Mouse (Mus musculus) brown adipose tissue, adult 24 weeks (tissue): ENCODE data around the gene Rasgrf1. TPM values are rescaled to one million over a fixed set of nuclear protein-coding genes. Genes with fewer than 3 reads are reported as not detected.

Experiments used
- H3K27ac ChIP-seq: fragments of 200-500 bp; replicated peaks from 2 replicates; pipeline ENCODE4 v1.5.1; 2012; ENCODE audit warnings: low read depth, mild to moderate bottlenecking, low read length
- H3K4me1 ChIP-seq: fragments of 200-500 bp; 2 replicates; pipeline ENCODE4 v1.6.1; 2012; ENCODE audit warnings: low read length, mixed read lengths; ENCODE audit not compliant: control insufficient read depth, insufficient read depth, insufficient read length
- H3K4me3 ChIP-seq: fragments of 200-500 bp; 2 replicates; pipeline ENCODE4 v1.5.1; 2012; ENCODE audit warnings: low read depth, mild to moderate bottlenecking, low read length, moderate library complexity; ENCODE audit not compliant: insufficient read depth
- polyA plus RNA-seq: library from polyadenylated mRNA; stranded (reverse); fragments of >200 nt; gene quantifications from 2 replicates; pipeline ENCODE4 v1.2.4, GENCODE M21; 2012; ENCODE audit not compliant: missing spikeins, insufficient read depth, insufficient read length

The Rasgrf1 gene
- polyA plus RNA-seq, 1 experiment, result not detected

- no peaks in the 10 kb centered on the region for H3K4me1 ChIP-seq
- H3K4me3 ChIP-seq, result no peak overlapping the region
- no peak overlapping the region for H3K27ac ChIP-seq
Measured at GRCm38 (mm10) chr9:89918832-89919231, 9.1 kb downstream of the Rasgrf1 start.

DNA sequence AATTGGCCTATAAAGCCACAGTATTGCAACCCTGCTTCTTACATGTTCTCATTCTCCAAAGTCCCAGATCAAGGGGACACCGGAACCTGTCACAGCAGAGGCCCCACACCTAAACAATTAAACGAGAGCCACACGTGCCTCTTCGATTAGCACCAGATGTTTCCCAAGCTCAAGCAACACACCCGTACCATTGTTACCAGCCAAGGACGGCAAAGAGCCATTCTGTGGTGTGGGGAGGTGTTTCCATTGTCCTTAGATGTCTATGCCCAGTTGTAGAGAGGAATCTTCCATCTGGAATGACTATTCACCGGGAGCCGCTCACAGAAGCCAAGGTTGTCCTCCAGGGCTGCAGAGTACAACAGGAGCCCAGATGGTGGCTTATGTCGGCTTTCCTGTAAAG, 11.4 kb downstream of the Rasgrf1 start:
- H3K27ac ChIP-seq, result no peak overlapping the region
- H3K4me1 ChIP-seq, result no peaks in the 10 kb centered on the region
- H3K4me3 ChIP-seq, result no peak overlapping the region

DNA sequence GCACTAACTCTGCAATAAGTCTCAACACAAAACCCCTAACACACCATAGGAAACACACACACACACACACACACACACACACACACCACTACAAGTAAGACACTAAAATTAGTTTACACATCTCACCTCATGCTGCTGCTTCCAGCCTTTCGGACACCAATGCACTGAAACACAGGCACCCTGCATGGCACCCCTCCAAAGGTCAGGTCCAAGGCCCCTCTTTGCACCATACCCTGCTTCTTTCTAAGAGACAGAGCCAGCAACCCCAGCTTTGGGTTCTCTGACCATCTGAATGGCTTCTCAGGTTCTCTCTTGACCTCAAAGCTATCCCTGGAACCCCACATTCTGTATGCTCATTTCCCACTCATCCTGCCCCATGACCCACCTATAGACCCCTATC, 13.0 kb downstream of the Rasgrf1 start:
- H3K4me1 ChIP-seq, result no peaks in the 10 kb centered on the region
- H3K27ac ChIP-seq, result no peak overlapping the region
- no peak overlapping the region for H3K4me3 ChIP-seq

DNA sequence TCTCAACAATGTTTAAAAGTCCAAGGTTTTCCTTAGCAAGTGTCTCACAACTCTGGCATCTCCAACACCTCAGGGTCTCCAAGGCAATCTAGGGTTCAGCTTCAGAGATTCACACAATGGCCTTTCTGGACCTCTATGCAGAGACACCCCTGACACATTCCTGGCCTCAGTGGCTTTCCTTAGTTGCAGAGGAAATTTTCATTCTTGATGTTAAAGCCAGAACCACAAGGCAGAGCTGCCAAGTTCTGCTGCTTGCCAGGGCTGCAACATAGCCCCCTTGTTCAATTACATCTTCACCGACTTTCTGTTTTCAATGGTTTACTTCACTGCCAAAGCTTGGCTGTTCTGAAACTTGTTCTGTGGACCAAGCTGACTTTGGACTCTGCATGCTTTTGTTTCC, 15.1 kb downstream of the Rasgrf1 start:
- H3K4me1 ChIP-seq, result no peaks in the 10 kb centered on the region
- H3K27ac ChIP-seq, result no peak overlapping the region
- H3K4me3 ChIP-seq, result no peak overlapping the region

- Histone ChIP-seq H3K27ac (no peak overlapping the region), H3K4me1 (no peaks in the 10 kb centered on the region), H3K4me3 (no peak overlapping the region)
Measured at GRCm38 (mm10) chr9:89928497-89928896, 18.8 kb downstream of the Rasgrf1 start.

GRCm38 (mm10) chr9:89940428-89940827, 30.7 kb downstream of the Rasgrf1 start:
- H3K4me3 ChIP-seq, result no peak overlapping the region
- H3K4me1 ChIP-seq, result no peaks in the 10 kb centered on the region
- no peak overlapping the region for H3K27ac ChIP-seq

- H3K4me1 ChIP-seq, result no peaks in the 10 kb centered on the region
- no peak overlapping the region for H3K27ac ChIP-seq
- H3K4me3 ChIP-seq, result no peak overlapping the region
Measured at GRCm38 (mm10) chr9:89946830-89947229, 37.1 kb downstream of the Rasgrf1 start.

DNA sequence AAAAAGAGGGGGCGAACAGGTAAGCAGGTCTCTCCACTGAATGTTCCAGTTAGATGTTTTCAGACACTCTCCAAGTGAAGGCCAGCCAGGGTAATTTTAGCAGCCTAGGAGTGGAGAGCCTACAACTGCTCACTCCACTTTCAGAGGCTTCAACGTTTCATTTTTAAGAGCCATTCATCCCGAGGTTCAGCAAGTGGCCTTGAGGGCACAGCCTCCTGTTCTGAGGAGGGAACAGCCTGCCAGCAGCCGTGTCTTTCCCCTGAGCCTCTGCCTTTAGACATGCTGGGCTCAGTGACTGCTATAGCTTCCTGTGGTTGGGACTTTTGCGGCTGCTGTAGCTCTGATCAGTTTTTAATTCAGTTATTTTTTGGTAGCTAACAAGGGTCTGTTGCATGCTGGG, 38.9 kb downstream of the Rasgrf1 start:
- Histone ChIP-seq H3K27ac (no peak overlapping the region), H3K4me1 (no peaks in the 10 kb centered on the region), H3K4me3 (no peak overlapping the region)

DNA sequence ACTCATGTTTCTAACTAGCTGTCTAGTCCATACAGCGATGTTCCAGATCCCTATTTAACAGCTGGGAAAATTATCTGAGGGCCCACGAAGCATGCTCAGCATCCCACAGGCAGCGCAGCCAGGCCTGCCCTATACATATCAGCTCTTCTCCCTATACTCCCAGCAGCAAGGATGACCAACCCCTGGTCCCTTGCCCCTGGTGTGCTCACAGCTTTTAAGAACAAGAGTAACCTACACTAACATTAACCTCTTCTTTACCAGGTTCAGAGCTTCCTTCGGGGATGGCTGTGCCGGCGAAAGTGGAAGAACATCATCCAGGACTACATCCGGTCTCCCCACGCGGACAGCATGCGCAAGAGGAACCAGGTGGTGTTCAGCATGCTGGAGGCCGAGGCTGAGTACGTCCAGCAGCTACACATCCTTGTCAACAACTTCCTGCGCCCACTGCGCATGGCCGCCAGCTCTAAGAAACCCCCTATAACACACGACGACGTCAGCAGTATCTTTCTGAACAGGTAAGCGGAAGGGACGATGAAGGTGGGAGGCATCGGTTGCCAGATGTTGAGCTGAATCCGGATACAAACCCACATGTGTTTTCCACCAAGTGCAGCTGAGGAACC, 44.0 kb downstream of the Rasgrf1 start:
- Histone ChIP-seq H3K27ac (no peak overlapping the region), H3K4me1 (no peaks in the 10 kb centered on the region), H3K4me3 (no peak overlapping the region)

- Histone ChIP-seq H3K4me1 (no peaks in the 10 kb centered on the region), H3K27ac (no peak overlapping the region), H3K4me3 (no peak overlapping the region)
Measured at GRCm38 (mm10) chr9:89954860-89955479, 45.3 kb downstream of the Rasgrf1 start.

- no peak overlapping the region for H3K4me3 ChIP-seq
- no peak overlapping the region for H3K27ac ChIP-seq
- H3K4me1 ChIP-seq, result no peaks in the 10 kb centered on the region
Measured at GRCm38 (mm10) chr9:89958959-89959358, 49.3 kb downstream of the Rasgrf1 start.

DNA sequence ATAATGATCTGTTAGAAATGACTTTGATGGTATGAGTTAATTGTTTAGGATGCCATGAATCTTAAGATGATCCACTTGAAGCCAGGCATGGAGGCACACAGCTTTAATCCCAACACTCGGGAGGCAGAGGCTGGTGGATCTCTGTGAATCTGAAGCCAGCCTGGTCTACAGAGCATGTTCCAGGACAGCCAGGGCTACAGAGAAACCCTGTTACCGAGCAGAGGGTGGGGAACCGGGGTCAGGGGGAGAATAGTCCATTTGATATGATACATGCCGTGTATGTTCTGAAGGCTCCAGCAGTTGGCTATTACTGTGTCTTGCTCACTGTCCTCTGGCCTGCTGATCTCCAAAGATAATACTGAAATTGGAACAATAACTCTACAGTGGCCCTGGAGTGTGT, 54.4 kb downstream of the Rasgrf1 start:
- Histone ChIP-seq H3K4me1 (no peaks in the 10 kb centered on the region), H3K27ac (no peak overlapping the region), H3K4me3 (no peak overlapping the region)

- H3K4me1 ChIP-seq, result no peaks in the 10 kb centered on the region
- no peak overlapping the region for H3K27ac ChIP-seq
- no peak overlapping the region for H3K4me3 ChIP-seq
Measured at GRCm38 (mm10) chr9:89967716-89968115, 58.0 kb downstream of the Rasgrf1 start.

- no peak overlapping the region for H3K27ac ChIP-seq
- H3K4me3 ChIP-seq, result no peak overlapping the region
- no peaks in the 10 kb centered on the region for H3K4me1 ChIP-seq
Measured at GRCm38 (mm10) chr9:89968836-89969450, 59.2 kb downstream of the Rasgrf1 start.

DNA sequence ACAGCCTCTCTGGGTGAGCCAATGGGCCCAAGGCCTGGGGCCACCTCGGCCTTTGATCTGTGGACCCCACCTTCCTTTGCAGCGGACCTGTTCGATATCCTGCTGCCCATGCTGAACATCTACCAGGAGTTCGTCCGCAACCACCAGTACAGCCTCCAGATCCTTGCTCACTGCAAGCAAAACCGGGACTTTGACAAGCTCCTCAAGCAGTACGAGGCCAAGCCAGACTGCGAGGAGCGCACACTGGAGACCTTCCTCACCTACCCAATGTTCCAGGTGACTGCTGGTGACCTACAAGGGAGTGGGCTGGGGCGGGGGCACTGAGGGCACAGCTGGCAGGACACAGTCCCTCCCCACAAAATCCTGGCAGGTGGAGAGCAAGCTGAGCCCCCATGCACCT, 60.6 kb downstream of the Rasgrf1 start:
- no peak overlapping the region for H3K27ac ChIP-seq
- H3K4me1 ChIP-seq, result no peaks in the 10 kb centered on the region
- no peak overlapping the region for H3K4me3 ChIP-seq

GRCm38 (mm10) chr9:89970886-89971486, 61.3 kb downstream of the Rasgrf1 start:
- no peaks in the 10 kb centered on the region for H3K4me1 ChIP-seq
- no peak overlapping the region for H3K27ac ChIP-seq
- no peak overlapping the region for H3K4me3 ChIP-seq
